Mouse (Mus musculus): Measurements from ENCODE around the gene Cited4.

Gene Cited4

DNA sequence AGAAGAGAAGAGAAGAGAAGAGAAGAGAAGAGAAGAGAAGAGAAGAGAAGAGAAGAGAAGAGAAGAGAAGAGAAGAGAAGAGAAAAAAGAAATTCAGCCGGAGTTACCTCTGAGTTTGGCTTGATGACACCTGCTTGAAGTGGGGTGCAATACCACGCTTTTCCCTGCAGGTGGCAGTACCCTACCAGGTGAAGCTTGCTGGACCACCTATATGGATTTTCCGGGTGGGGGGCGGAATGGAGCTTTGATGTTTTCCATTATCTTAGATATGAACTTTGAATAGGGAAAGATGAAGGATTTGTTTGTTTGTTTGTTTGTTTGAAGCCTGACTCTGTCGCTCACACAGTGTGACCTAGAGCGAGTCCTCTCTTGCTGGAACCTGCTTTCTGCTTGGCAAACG, 14.6 kb downstream of the Cited4 start:
- peak; percentile 36 for DNase-seq (ENCODE audit: low spot score)

DNA sequence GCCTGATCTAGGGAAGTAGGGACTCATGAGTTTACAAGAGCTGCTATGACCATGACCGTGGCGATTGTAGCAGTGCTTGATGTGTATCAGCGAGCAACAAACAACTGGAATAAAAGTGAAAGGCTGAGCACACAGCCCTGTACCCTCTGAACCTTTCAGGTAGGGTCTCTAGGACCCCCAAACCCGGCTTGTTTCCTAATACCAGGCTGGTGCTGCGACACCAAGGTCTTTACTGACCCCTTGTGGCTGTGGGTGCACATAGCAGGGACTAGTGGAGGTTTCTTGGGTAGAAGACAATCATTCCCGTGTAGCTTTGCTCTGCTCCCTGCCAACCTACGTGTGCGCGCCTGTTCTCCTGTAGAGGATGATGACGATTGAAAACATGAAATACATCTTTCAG, 15.8 kb downstream of the Cited4 start:
- DNase-seq (ENCODE audit: low spot score), result peak; percentile 24

DNA sequence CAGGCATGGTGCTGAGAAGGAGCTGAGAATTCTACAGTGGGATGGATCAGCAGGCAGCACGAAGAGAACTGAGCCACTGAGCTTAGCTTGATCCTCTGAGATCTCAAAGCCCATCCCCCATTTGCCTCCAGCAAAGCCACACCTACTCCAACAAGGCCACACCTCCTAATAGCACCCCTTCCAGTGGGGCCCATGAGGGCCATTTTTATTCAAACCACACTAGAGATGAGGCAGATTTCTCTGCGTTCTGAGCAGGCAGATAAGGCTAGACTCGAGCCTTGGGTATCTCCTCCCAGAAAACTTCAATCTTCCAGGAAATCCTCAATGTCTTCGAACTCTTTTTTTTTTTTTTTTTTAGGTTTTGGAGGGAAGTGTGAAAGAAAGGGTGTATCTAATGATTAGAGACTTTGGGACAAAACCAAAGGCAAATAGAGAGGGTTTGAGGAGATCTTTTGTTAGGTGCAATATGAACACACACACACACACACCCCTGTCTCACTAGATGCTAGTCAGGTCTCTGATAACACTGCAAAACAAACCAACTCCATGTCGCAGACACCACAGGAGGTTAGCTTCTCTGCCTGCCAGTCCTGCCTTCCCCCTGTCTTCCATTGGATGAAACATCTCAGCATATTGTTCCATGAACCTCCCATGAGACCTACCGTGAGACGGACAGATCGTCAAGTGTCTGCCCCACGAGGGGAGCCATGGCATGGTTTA, 17.1 kb downstream of the Cited4 start:
- no peak for DNase-seq (ENCODE audit: low spot score)

DNA sequence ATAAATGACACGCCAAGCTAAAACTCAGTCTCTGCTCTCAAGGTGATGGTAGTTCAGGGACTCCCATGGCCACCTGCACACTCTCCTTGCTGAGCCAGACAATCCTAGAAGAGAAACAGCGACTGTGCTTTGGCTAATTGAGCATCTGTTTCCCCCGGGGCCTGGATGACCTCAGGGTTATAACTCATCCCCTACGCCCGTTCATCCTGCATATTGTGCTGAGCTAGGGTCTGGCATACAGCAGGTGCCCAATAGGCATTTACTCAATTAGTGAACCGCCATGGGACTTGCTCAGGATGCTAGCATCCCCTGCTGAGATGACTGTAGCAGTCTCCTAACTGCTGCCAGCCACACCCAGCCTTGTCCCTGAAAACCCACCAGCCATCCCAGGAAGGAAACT, 20.9 kb downstream of the Cited4 start:
- DNase-seq (ENCODE audit: low spot score), result no peak

DNA sequence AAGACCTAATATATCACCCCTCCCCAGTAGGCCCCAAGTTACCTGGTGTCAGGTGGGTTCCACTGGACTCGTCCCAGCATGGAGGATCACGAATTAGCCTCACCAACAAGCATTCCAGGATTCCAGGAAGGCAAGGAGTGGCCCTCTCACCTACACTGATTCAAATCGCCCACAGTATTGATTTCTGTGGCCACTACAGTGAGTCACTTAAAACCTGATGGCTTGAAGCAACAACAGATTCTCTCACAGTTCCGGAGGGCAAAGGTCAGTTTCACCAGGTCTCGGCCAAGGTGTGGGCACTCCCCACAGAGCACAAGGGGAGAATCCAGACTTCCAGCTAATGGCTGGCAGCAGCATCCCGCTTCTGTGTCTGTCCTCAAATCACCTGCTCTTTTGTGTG, 22.9 kb downstream of the Cited4 start:
- no peak for DNase-seq (ENCODE audit: low spot score)

DNA sequence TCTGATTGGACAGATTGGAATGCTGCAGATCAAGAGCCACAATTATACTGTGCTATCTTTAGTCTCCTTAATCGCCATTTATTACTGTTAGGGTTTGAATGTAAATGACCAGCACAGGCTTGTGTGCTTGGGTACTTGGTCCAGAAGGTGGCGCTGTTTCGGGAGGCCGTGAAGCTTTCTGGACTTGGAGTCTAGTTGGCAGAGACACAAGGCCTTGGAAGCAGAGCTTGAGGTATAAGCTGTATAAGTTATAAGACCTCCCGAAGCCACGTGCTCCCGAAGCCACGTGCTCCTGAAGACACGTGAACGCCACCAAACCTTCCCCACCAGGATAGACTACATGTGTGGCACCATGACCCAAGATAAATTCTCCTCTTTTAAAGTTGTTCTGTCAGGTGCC, 26.3 kb downstream of the Cited4 start:
- DNase-seq (ENCODE audit: low spot score), result peak; percentile 36

DNA sequence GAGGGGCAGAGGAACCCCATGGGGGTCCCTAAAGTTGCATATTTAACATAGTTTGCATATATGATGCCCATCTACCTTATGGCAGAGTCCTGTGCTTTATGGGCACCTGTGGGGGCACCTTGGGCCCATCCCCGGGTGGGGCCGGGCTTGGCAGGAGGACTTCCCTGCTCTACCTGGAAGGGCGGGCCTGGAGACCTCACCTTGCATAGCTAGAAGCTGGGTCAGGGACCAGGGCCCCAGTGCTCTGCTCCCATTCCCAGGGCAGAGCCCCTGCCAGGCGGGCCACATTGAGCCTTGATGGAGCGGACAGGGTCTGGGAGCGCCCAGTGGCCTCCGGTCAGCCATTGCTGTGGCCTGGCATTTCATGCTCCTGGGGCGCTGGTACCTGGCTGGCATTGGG, 31.0 kb downstream of the Cited4 start:
- DNase-seq (ENCODE audit: low spot score), result no peak

DNA sequence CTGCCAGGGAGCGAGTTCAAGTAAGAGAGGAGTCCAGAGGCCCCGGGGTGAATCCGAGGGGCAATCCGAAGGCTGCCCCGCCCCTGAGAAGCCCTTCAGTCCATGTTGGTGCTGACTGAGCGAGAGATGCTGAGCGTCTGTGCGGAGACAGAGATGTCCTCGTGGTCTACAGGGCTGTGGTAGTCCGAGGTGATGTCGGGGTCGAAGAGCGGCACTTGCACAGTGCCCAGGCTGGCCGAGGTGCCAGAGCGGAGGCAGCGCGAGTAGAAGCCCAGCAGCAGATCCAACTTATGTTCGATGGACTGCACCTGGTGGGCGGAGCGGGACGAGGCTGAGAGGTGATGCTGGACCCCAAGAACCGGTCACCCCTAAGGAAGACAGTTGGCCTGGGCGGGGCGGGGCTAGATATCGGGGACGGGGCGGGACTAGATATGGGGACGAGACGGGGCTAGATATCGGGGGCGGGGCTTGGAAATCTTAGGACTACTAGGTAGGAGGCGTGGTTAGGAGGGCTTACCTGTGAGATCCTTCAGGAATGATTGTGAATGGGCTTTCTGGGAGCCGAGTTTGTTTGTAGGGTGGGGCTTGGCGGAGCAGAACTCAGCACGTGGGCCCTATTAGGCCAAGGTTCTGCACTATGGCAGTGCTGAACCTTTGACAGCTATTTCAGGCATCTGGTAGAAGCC, 31.6 kb downstream of the Cited4 start:
- no peak for DNase-seq (ENCODE audit: low spot score)

DNA sequence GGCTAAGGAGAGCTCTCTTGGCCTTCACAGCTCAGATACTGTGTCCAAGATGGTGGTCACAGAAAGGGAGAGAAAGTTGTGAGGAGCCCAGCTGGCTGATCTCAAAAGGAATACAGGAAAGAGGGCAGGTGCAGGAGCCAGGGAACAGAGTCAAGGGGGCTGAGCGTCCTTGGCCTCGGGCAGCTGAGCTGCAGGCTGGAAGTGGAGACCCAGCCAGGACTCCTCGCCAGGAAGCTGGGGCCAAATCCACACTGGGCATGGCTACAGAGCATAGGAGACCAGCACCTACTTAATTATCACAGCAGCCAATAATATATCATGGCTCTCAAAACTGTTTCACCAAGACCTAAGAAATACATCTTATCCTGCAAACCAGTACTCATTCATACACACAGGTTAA, 34.8 kb downstream of the Cited4 start:
- no peak for DNase-seq (ENCODE audit: low spot score)

DNA sequence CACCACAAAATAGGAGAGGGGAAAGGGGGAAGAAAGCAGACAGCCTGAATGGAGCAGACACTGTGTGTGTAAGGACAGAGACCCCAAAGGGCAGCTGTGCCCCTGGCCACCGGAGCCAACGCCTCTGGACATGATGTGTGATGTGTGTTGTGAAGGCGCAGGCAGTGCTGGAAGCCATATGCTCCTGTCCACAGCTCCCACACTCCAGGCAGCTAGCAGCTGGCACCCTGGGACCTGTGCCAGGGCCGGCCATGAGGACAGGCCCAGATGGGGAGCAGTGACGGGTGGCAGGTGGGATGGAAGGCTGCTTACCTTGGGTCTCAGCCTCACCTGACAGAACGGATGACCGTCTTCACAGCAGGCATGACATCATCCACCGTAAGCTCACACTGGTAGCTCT, 35.7 kb downstream of the Cited4 start:
- no peak for DNase-seq (ENCODE audit: low spot score)

DNA sequence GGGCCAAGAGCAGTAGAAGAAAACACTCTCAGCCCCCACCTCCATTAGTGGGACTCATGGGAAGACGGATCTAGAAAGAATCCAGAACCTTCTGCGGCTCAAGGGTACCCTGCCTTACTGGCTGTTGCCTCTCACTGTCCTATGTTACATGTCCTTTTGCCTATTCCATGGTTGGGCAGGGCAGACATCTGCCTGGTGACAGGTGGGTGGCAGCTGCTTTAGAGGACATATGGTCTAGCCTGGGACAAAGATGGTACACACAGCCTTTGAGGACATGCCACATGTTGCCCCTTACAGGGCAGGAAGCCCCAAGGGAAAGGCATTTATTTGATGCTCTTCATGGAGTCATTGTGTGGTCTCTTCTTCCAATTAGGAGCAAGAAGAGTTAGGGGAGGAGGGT, 36.1 kb downstream of the Cited4 start:
- DNase-seq (ENCODE audit: low spot score), result no peak

DNA sequence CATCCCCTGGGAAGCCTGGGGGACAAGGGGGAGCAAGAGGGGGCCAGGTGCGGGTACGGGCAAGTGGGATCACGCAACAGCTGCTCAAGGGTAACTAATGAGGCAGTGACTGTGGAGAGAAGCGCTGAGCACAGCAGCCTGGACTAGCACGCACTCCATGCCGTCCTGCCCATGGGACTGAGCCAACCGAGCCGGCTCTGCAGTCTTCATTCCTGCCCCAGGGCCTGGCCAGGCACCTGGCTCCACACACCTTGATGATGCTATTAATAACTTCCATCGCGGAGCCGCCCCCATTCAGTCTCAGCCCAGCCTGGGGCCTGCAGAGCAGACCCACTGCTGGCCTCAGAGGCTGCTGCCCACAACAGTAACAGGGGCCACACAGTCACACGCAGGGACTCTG, 45.9 kb downstream of the Cited4 start:
- no peak for DNase-seq (ENCODE audit: low spot score)

DNA sequence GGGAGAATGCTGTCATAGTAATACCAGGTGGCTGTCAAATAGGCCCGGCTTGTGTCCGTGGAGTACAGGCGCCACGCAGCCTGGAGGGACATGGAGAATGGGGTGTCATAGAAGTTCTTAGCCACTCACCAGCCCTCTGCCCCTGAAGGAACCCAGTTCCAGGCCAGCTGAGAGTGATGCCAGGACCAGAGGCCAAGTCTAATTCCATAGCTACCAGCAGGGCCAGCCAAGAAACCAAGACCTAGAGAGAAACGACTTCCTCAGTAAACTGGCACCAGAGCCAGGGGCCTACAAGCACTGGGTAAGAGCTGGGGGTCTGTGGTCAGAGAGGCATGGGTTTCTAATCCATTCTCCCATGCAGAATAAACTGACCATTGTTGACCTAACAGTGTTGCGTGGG, 46.6 kb downstream of the Cited4 start:
- no peak for DNase-seq (ENCODE audit: low spot score)

DNA sequence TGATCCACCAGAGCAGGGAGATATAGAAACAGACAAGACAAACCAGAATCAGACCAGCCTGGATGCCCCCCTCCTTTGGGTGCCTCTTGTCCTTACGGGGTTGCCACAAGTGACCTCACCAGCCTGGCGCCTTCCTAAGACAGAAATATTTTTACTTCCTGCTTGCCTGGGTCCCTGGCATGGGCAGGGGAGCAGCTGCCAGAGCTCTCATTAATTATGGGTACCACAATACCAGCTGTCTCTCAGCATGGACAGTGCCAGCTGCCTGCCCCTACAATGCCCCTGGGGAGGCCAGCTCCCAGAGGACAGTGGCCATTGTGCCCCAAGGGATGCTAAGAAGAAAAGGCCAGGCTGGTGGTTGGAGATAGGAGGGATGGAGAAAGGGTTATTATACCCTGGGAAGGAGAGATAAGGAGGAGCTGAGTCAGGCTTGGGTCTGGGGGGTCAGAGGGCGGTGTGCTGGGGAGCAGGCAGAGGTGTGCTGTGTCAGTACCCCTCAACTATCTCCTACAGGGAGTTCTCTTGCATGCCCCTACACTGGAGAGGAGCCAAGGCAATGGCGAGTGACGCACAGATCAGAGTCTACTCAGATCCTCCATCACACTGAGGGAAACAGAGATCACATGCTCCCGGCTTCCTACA, 47.6 kb downstream of the Cited4 start:
- no peak for DNase-seq (ENCODE audit: low spot score)

DNA sequence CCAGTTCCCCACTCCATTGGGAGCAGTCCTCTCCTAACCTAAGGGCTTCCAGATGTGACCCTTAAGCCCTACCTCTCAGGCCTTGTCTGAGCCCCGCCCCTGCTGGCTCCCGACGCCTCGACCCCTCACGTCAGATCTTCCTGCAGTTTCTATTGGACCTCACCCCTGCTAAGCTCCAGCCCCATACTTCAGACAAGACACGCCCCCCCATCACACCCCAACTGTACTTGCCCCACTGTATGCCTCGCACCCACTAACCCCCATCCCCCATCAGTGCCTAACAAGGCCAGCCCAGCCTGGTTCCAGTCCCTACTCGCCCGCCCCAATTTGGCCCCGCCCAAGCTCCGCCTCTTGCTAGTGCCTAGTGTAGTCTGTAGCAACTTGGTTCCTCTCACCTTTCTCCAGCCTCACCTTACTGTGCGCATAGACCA, 49.8 kb downstream of the Cited4 start:
- peak; percentile 69 for DNase-seq (ENCODE audit: low spot score)

DNA sequence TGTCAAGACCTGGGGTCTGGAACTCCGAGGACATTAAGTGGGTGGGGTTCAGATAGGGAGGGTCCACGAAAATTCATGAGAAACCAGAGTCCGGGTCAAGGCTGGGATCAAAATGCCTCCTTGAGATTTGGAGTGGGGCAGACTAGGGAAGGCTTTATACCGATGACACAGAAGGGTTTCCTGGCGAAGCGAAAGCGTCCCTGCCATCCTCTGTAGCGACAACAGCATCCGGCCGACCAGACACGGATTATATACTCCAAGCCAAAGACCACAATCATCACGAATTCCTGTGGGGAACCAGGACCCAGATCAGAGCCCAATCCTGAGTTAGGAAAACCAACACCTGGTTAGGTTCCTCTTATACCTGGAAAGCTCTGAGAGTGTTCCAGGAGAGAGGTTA, 50.4 kb downstream of the Cited4 start:
- no peak for DNase-seq (ENCODE audit: low spot score)

All from lung, postnatal 25 days (tissue).